Mouse (Mus musculus) T-helper 2 cell (primary cell): ENCODE data around the gene Slc22a22.
"Not testable (repeated sequence)": the region's sequence is repeated elsewhere in the genome, so short reads cannot be mapped to it uniquely, and the experiment has no call there.

Experiments
- in situ Hi-C: fragments of 300-600 bp; cut with MboI, MseI; formaldehyde crosslinking; loops from one replicate; pipeline ENCODE4 v1.15.1; 2025; ENCODE audit warnings: high pct_unique_total_duplicates

The Slc22a22 gene

GRCm38 (mm10) chr15:57394053-57394452 lies 83.4 kb downstream of the Slc22a22 start:
- in situ Hi-C loops, result no loop called here

- in situ Hi-C loops, result no loop called here
Measured at GRCm38 (mm10) chr15:57380381-57380780, 97.0 kb downstream of the Slc22a22 start.

GRCm38 (mm10) chr15:57366446-57366845 lies 111.0 kb downstream of the Slc22a22 start:
- in situ Hi-C loops, result no loop called here

GRCm38 (mm10) chr15:57355278-57355677 lies 122.1 kb downstream of the Slc22a22 start:
- in situ Hi-C loops, result no loop called here

- in situ Hi-C loops, result no loop called here
Measured at GRCm38 (mm10) chr15:57340499-57340898, 136.9 kb downstream of the Slc22a22 start.

- in situ Hi-C loops, result no loop called here
Measured at GRCm38 (mm10) chr15:57331326-57331725, 146.1 kb downstream of the Slc22a22 start.

GRCm38 (mm10) chr15:57318001-57318400 lies 159.4 kb downstream of the Slc22a22 start:
- in situ Hi-C loops, result no loop called here

GRCm38 (mm10) chr15:57316486-57316885 lies 160.9 kb downstream of the Slc22a22 start:
- in situ Hi-C loops, result no loop called here

- in situ Hi-C loops, result no loop called here
Measured at GRCm38 (mm10) chr15:57302710-57303109, 174.7 kb downstream of the Slc22a22 start.

- in situ Hi-C loops, result no loop called here
Measured at GRCm38 (mm10) chr15:57278505-57278904, 198.9 kb downstream of the Slc22a22 start.

- in situ Hi-C loops, result no loop called here
Measured at GRCm38 (mm10) chr15:57276411-57276810, 201.0 kb downstream of the Slc22a22 start.

- in situ Hi-C loops, result not testable (repeated sequence)
Measured at GRCm38 (mm10) chr15:57240061-57240460, 237.4 kb downstream of the Slc22a22 start.

GRCm38 (mm10) chr15:57230439-57230838 lies 247.0 kb downstream of the Slc22a22 start:
- in situ Hi-C loops, result no loop called here

- in situ Hi-C loops, result no loop called here
Measured at GRCm38 (mm10) chr15:57205315-57205714, 272.1 kb downstream of the Slc22a22 start.

- in situ Hi-C loops, result no loop called here
Measured at GRCm38 (mm10) chr15:57204444-57204930, 272.9 kb downstream of the Slc22a22 start.
